Mouse (Mus musculus) MEL-GATA-1-ER (cell line): ENCODE data around the gene E130116L18Rik.
A peak's percentile ranks its signal among the peaks of the same experiment; 100 is the strongest.
"Not testable (repeated sequence)": the region's sequence is repeated elsewhere in the genome, so short reads cannot be mapped to it uniquely, and the experiment has no call there.

ENCODE experiments used
- DNase-seq: peaks from one replicate; pipeline ENCODE4 v3.0.0-alpha.2; 2012; ENCODE audit warnings: low read depth; ENCODE audit errors: extremely low read depth

E130116L18Rik gene

DNA sequence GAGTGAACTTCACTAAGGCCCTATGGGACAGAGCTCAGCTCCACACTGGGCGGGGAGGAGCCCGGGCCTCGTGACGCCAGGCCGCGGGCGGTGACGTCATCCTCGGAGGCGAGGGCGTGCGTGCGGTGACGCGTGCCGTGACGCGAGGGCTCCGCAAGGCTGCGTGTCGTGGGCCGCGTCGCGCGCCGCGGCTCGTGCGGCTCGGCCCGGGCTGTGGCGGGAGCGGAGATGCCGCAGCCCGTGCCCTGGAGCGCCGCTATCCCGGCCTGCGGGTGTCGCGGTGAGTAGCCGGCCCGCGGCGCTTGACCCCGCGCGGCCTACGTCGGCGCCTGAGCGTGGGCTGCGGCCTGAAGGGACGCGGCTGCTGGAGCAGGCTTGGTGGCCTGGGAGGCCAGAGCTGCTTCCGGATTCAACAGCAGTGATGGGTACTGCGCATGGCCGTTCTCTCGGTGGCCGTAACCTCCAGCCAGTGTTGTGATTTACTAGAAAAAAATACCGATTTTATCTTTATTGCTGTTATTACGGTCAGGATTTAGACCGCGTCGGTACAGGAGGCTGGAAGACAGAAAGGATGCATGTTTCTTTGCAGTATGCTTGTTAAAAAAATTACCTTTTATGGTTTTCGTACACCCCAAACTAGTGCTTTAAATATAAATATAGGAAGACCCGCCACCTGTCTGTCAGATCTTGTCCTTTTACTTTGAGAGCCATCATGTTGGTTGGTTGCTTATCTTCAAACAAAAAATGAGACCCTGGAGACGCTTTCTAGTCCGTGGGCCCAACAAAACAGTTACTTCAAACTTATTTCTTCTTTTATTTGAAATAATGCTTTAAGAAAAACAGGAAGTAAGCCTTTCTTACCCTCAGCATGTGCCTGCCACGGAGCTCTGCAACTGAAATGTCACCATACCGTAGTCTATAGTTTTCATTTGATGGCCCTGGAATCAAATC lies at the start of gene E130116L18Rik:
Gene E130116L18Rik (minus strand): TSS at position 402 of the 951 bp plus-strand sequence.
- peak; percentile 48 for DNase-seq

- DNase-seq, result no peak
Observed at GRCm38 (mm10) chr5:25268258-25268888, 45.4 kb upstream of the E130116L18Rik start.

DNA sequence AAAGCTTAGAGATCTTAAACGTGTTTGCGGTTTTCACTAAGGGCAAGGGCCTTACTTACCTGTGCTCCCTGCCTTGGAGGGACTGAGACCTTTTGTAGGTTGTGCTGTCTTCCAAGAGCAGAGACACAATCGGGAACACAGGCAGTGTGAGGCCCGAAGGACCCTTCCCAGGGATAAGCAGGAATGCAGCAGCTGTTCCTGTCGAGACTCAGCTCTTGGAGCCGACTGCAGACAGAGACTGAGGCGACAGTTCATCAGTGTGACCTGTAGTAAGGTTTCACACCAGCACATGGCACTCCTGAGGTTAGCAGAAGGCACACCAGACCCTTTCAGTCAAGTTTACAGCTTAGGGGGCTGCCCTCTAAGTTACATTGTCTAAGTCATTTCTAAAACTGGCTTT lies 39.3 kb upstream of the E130116L18Rik start:
- no peak for DNase-seq

DNA sequence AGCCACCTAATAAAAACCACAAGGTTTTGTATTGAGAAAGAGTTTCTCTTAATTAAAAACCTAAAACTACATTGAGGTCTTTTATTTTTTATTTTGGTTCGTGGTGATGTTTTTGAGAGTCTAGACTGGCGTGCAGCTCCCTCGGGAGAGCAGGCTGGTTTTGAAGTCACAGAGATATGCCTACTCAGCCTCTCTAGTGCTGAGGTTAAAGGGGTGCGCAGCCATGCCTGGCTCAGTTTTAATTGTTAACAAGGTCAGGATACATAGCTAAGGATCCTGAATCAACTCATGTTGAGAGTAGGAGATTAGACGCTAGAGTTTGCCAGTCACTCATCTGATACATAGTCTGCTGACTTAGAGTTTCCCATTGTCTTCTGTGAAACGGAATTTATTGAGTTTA lies 38.5 kb upstream of the E130116L18Rik start:
- no peak for DNase-seq

DNA sequence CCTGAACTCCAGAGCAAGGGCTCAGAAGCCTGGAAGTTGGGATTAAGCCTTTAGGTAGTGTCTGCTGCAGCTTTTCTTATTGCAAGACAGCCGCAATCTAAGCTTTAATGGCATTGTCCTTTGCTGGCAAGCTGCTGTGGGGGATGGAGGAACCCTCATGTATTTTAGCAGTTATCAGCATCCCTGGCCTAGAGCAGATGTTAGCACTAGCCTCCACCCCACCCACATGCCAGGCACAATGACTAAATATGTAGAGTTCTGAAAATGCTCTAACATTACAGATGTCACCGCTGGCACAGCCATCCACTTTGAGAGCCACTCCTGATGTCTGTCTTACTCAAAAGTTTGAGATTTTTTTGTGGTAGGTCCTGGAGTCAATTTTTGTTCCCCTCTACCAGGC lies 33.7 kb upstream of the E130116L18Rik start:
- DNase-seq, result no peak

DNA sequence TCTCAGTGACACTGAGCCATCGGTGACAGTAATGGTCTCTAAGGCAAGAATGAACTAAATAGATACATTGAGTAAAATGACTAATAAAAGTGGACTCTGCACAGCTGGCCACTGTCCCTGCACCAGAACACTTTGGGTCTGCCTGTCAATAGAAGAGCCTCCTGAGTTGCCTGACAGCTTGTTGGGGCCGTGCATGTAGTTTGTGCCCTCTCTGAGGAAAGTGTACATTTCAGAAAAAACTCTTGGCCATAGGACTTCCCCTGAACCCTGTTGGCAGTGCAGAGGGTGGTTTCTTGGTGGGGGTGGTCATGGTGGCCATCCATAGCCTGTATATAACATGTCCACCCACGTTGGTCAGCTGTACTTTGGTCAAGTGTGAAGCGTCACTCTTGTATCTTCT lies 31.5 kb upstream of the E130116L18Rik start:
- DNase-seq, result no peak

DNA sequence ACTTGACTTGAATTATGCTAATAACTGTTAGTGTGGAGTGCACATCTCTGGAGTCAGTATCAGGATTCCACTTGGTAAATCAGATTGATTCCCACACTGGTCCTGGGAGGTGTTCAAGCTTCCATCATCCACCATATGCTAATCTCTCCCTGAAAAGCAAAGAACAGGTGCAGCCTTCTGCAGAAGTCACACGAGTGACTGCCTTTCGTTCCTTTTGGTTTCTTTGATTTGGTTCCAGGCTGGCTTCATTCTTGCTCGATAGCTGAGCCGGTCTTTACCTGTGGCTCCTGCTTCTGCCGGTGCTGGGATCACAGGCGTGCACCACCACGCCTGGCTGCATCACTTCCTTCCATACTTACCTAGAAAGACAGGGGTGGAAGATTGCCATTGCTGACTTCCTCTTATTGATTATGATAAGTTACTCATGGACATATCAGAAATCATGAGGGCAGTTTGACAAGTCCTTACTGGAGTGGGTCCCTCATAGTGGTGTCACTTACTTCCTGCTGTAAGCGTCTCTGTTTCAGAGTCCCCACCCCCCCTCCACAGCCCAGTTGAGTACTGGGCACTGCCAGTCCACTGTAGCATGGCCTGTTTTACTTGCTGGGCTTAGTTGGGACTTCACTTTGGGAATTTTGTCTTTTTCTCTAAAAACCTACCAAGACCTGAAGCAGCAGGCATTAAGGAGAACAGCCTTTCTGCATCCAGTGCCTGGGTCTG lies 30.0 kb upstream of the E130116L18Rik start:
- DNase-seq, result no peak

DNA sequence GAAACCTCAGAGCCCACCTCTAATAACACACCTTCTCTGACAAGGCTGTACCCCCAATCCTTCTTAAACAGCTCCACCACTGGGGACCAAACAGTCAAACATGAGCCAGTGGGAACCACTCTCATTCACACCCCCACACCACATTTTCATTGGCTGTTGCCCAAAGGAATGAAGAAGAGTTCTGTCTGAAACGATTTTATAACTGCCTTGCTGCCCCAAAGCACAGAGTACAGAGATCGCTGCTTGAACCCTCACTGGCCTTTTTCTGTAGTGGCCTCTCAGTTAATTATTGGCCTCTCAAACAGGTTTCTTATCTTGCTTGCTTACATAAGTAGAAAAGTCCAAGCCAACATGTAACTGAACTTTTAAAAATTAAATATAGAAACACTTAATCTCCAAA lies 29.5 kb upstream of the E130116L18Rik start:
- DNase-seq, result no peak

DNA sequence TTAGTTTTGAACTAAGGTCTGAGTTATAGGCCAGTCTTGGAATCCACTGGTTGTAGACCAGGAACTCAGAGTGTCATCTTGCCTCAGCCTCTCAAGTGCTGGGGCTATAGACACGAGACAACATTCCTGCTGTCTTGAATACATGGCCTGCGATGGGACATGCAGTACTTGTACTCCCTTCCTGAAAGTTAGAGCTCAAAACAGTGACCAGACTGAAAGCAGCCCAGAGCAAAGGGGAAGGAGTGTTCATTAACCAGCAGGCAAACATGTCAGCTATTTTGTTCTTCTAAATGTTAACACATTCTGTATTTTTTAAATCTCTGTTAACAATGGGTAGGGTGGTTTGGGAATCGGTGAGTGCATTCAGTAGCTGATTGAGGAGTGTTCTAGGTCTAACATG lies 24.1 kb upstream of the E130116L18Rik start:
- DNase-seq, result no peak

GRCm38 (mm10) chr5:25246473-25246865 lies 23.5 kb upstream of the E130116L18Rik start:
- DNase-seq, result no peak

- no peak for DNase-seq
Observed at GRCm38 (mm10) chr5:25245806-25246472, 23.0 kb upstream of the E130116L18Rik start.

- no peak for DNase-seq
Observed at GRCm38 (mm10) chr5:25243101-25243500, 20.1 kb upstream of the E130116L18Rik start.

DNA sequence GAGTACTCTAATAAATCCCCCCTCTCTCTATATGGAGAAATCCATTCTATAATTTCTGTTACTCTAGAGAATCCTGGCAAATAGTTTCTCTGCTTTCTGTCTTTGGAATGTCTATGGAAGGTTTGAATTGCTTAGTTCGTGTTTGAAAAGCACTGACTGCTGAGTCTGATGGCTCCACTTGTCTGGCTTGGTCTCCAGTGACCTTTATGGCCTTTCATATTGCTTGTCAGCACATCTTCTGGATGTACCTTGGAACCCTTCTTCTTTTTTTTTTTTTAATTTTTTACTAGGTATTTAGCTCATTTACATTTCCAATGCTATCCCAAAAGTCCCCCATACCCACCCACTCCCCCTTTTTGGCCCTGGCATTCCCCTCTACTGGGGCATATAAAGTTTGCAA lies 1.4 kb upstream of the E130116L18Rik start:
- DNase-seq, result not testable (repeated sequence)

- DNase-seq, result no peak
Observed at GRCm38 (mm10) chr5:25221604-25222003, 1.3 kb downstream of the E130116L18Rik start, which contains the start of gene Galnt11. Galnt11 (plus strand) TSS chr5:25221904.

GRCm38 (mm10) chr5:25215006-25215405 lies 7.9 kb downstream of the E130116L18Rik start:
- no peak for DNase-seq

GRCm38 (mm10) chr5:25213216-25213615 lies 9.7 kb downstream of the E130116L18Rik start:
- not testable (repeated sequence) for DNase-seq

GRCm38 (mm10) chr5:25211872-25212271 lies 11.1 kb downstream of the E130116L18Rik start:
- no peak for DNase-seq

- no peak for DNase-seq
Observed at GRCm38 (mm10) chr5:25190521-25190920, 32.4 kb downstream of the E130116L18Rik start.

DNA sequence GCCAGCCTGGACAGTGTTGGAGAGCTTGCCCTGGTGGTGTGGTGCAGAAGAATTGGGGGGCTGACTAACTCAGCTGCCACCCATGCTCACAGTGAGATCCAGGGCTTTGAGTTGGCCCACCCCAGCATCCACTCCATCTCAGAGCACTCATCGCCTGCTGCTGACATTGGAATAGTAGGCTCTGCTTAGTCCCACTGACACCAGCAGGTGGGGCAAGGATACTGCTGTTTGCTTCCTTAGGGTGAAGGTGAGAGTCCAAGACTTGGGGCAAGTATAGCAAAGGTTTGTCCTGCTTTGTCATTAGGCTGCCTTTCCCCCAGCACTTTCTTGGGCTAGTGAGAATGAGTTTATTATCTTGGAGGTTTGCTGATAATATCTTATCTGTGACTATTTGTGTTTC lies 34.2 kb downstream of the E130116L18Rik start:
- no peak for DNase-seq

- DNase-seq, result no peak
Observed at GRCm38 (mm10) chr5:25187727-25188126, 35.2 kb downstream of the E130116L18Rik start.

DNA sequence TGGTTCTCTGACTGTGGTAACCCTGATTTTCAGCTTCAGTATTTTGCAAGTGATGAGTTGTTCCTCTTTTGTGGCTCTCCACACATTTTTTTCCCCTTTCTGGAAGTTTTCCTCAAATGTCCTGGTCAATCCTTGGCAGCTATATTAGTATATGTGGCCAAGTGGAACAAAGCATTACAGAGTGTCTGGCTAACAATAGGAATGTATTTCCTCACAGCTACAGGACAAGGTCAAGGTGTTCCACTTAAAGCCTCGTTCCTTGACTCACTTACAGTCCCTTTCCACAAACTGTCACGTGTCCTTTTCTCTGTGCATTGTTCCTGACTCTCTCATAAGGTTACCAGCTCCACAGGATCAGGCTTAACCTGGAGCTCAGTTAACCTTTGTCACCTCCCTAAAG lies 38.4 kb downstream of the E130116L18Rik start:
- DNase-seq, result no peak
